Mouse (Mus musculus): ENCODE data around the gene Ireb2. TPM values are rescaled to one million over a fixed set of nuclear protein-coding genes. Genes with fewer than 3 reads are reported as not detected.
A peak's percentile ranks its signal among the peaks of the same experiment; 100 is the strongest.
"Not testable (repeated sequence)": the region's sequence is repeated elsewhere in the genome, so short reads cannot be mapped to it uniquely, and the experiment has no call there.

The Ireb2 gene
- polyA plus RNA-seq, 1 experiment from 2014 or later = 26.2 TPM

DNA sequence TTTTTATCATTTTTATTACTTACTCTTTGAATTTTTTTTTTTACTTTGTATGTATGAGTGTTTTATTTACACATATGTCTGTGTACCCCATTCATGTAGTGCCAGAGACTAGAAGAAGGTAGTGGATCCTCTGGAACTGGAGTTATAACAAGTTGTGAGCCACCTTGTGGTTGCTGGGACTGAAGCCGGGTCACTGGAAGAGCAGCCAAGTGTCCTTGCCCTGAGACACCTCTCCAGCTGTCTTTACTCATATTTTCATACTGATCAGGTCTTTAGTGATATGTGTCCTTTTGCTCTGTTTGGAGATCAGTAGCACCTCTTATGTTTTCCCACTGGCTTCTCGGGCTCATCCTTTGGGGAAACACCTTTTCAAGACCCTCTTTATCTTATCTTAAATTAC is 80.9 kb downstream of the Ireb2 start:
- Histone ChIP-seq H3K9ac (no peak overlapping the region), H3K4me3 (replicated peaks) (no peak overlapping the region), H3K4me1 (no peaks in the 10 kb centered on the region), H3K27ac (replicated peaks) (no peak overlapping the region), H3K27me3 (no peaks in the 10 kb centered on the region), H3K4me2 (replicated peaks) (no peak overlapping the region), H3K9me3 (replicated peaks) (no peaks in the 10 kb centered on the region), H3K36me3 (no peaks in the 10 kb centered on the region; the same call in 1 of the 2 replicates)
- ATAC-seq (ENCODE audit: insufficient number of reproducible peaks, low FRiP score, low TSS enrichment, low read depth) = no peak
- WGBS = 79% methylated on average over 2 of the region's 2 CpGs

GRCm38 (mm10) chr9:54946256-54946655 is 82.7 kb downstream of the Ireb2 start:
- no peaks in the 10 kb centered on the region for H3K9me3 ChIP-seq (replicated peaks)
- no peaks in the 10 kb centered on the region for H3K27me3 ChIP-seq
- ATAC-seq (ENCODE audit: insufficient number of reproducible peaks, low FRiP score, low TSS enrichment, low read depth) = no peak
- no peak overlapping the region for H3K4me2 ChIP-seq (replicated peaks)
- no peak overlapping the region for H3K9ac ChIP-seq
- no peak overlapping the region for H3K27ac ChIP-seq (replicated peaks)
- no peaks in the 10 kb centered on the region; the same call in 1 of the 2 replicates for H3K36me3 ChIP-seq
- WGBS = 56% methylated on average over 16 of the region's 16 CpGs
- no peaks in the 10 kb centered on the region for H3K4me1 ChIP-seq
- H3K4me3 ChIP-seq (replicated peaks) = no peak overlapping the region

GRCm38 (mm10) chr9:54949465-54949864 is 85.9 kb downstream of the Ireb2 start:
- Histone ChIP-seq H3K4me1 (peaks cover 12% of the 10 kb centered on the region), H3K9me3 (replicated peaks) (no peaks in the 10 kb centered on the region), H3K9ac (no peak overlapping the region), H3K36me3 (peaks cover 22% of the 10 kb centered on the region), H3K27ac (replicated peaks) (no peak overlapping the region), H3K27me3 (no peaks in the 10 kb centered on the region), H3K4me2 (replicated peaks) (no peak overlapping the region), H3K4me3 (replicated peaks) (no peak overlapping the region)
- ATAC-seq (ENCODE audit: insufficient number of reproducible peaks, low FRiP score, low TSS enrichment, low read depth) = no peak

- not testable (repeated sequence) for H3K9me3 ChIP-seq (replicated peaks); ATAC-seq (ENCODE audit: insufficient number of reproducible peaks, low FRiP score, low TSS enrichment, low read depth); H3K27me3 ChIP-seq
- Histone ChIP-seq H3K4me2 (replicated peaks) (peak overlapping the region; percentile 55), H3K9ac (peak overlapping the region; percentile 18; the same call in 1 of the 2 replicates), H3K36me3 (peaks cover 26% of the 10 kb centered on the region), H3K27ac (replicated peaks) (peak overlapping the region; percentile 95), H3K4me3 (replicated peaks) (peak overlapping the region; percentile 89), H3K4me1 (peaks cover 12% of the 10 kb centered on the region)
- 38% methylated on average over 8 of the region's 8 CpGs for WGBS
Observed at GRCm38 (mm10) chr9:54950162-54950561, 86.6 kb downstream of the Ireb2 start.

DNA sequence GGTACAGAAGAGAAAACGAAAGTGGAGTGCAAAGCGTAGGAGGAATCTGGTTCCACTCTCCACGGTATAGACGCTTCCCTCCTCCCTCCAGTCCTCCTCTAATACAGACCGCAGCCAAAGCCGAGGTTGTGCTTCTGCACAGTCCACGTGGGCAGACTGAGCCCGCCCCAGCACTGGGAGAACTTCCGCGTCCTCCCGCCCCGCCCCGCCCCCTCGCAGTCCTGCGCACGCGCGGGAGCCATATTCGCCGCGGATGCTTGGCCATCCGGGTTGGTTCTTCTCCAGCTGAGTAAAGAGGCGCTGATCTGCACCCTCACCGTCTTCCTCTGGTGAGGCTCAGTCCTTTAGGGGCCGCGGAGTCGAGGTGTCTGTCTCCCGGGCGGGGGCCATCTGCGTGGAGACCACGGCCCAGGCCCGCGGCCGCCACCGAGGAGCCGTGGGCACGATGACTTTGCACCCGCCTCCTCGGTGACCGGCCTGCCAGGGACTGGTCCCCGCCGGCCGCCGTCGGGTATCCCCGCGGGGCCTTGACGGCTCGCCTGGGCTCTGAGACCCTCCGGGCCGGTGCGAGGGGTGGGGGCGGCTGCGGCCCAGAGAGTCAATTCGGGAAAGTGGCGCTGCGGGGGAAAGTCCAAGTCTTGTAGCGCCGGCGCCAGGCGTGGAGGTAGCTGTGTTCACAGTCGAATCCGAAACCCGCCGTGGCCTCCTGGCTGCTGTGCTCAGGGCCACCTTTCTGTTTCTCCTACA is 87.2 kb downstream of the Ireb2 start, which contains the start of the genes Psma4 and AY074887:
Gene Psma4 (plus strand): TSS at position 216 of the 747 bp plus-strand sequence.
Gene AY074887 (minus strand): TSS at position 424 of the 747 bp plus-strand sequence.
- under 1% methylated on average over 65 of the region's 65 CpGs for WGBS
- H3K4me3 ChIP-seq (replicated peaks) = peak within 1 kb of the TSS; percentile 89
- H3K36me3 ChIP-seq = peaks cover 32% of the 10 kb centered on the region
- H3K4me1 ChIP-seq = peaks cover 12% of the 10 kb centered on the region
- H3K27me3 ChIP-seq = no peaks in the 10 kb centered on the region
- no peaks in the 10 kb centered on the region for H3K9me3 ChIP-seq (replicated peaks)
- peak within 1 kb of the TSS; percentile 89 for H3K9ac ChIP-seq
- peak within 1 kb of the TSS; percentile 55 for H3K4me2 ChIP-seq (replicated peaks)
- ATAC-seq (ENCODE audit: insufficient number of reproducible peaks, low FRiP score, low TSS enrichment, low read depth) = peak; percentile 99
- peak within 1 kb of the TSS; percentile 95 for H3K27ac ChIP-seq (replicated peaks)

- Histone ChIP-seq H3K27ac (replicated peaks) (no peak overlapping the region), H3K4me2 (replicated peaks) (no peak overlapping the region), H3K9ac (no peak overlapping the region), H3K4me3 (replicated peaks) (no peak overlapping the region), H3K36me3 (peaks cover 34% of the 10 kb centered on the region), H3K4me1 (no peaks in the 10 kb centered on the region), H3K9me3 (replicated peaks) (no peaks in the 10 kb centered on the region), H3K27me3 (no peaks in the 10 kb centered on the region)
- no peak for ATAC-seq (ENCODE audit: insufficient number of reproducible peaks, low FRiP score, low TSS enrichment, low read depth)
- 86% methylated on average over 4 of the region's 4 CpGs for WGBS
Observed at GRCm38 (mm10) chr9:54961059-54961458, 97.5 kb downstream of the Ireb2 start.

Other genes with a start within 250 kb of the Ireb2 start
- 9.0 and 11.6 TPM in 2 replicates for gene Acsbg1, start 201.9 kb upstream of the Ireb2 start, polyA plus RNA-seq (2015; fragmentation: Nextera tagmentation; extraction: Ambion mirVana)
- gene Dnaja4, start 164.9 kb upstream of the Ireb2 start, polyA plus RNA-seq (2015; fragmentation: Nextera tagmentation; extraction: Ambion mirVana) = 13.5 and 15.6 TPM in 2 replicates
- 142 and 143 TPM in 2 replicates for gene Wdr61, start 129.3 kb upstream of the Ireb2 start, polyA plus RNA-seq (2015; fragmentation: Nextera tagmentation; extraction: Ambion mirVana)
- gene Crabp1, start 99.0 kb upstream of the Ireb2 start, polyA plus RNA-seq (2015; fragmentation: Nextera tagmentation; extraction: Ambion mirVana) = 472 and 489 TPM in 2 replicates
- 4.7 and 5.4 TPM in 2 replicates for gene Hykk, start 53.5 kb downstream of the Ireb2 start, polyA plus RNA-seq (2015; fragmentation: Nextera tagmentation; extraction: Ambion mirVana)
- gene Psma4, start 87.0 kb downstream of the Ireb2 start, polyA plus RNA-seq (2015; fragmentation: Nextera tagmentation; extraction: Ambion mirVana) = 280 and 290 TPM in 2 replicates
- 0.92 and 1.0 TPM in 2 replicates for gene AY074887, start 87.2 kb downstream of the Ireb2 start, polyA plus RNA-seq (2015; fragmentation: Nextera tagmentation; extraction: Ambion mirVana)
- 0.43 and 0.73 TPM in 2 replicates for gene Chrna5, start 117.1 kb downstream of the Ireb2 start, polyA plus RNA-seq (2015; fragmentation: Nextera tagmentation; extraction: Ambion mirVana)
- 0.49 and 0.54 TPM in 2 replicates for gene Chrna3, start 162.8 kb downstream of the Ireb2 start, polyA plus RNA-seq (2015; fragmentation: Nextera tagmentation; extraction: Ambion mirVana)
- gene Chrnb4, start 185.0 kb downstream of the Ireb2 start, polyA plus RNA-seq (2015; fragmentation: Nextera tagmentation; extraction: Ambion mirVana) = 0.59 and 0.65 TPM in 2 replicates